In genomic region chr1:62703158-62704116, GRCm38 (mm10) we compare ENCODE assay signal across 8 mouse cellular contexts. TPM values are rescaled to one million over a fixed set of nuclear protein-coding genes. Genes with fewer than 3 reads are reported as not detected.
DNase-seq lines count a peak whose midpoint lies in the region; ATAC-seq and TF ChIP-seq lines count a peak whose summit lies in the region.

Gene Nrp2, plus strand, starts transcription at chr1:62703285.

- peaks cover 8% of the 10 kb centered on the region for H3K4me1 ChIP-seq in hindbrain, embryonic 14.5 days (replicated peaks; ENCODE audit: control insufficient read depth, insufficient read depth, low read length)

- ATAC-seq in hindbrain, embryonic 14.5 days (ENCODE audit: low FRiP score) = peak; percentile 91

- H3K36me3 ChIP-seq in hindbrain, embryonic 14.5 days (replicated peaks; ENCODE audit: control insufficient read depth, insufficient read depth) = no peaks in the 10 kb centered on the region

- DNase-seq in ZHBTc4 (ENCODE audit: low read depth, low spot score) = peak; percentile 91
- DNase-seq in cerebellum, postnatal 36 days = peak; percentile 66 to 67
- DNase-seq in gastrocnemius, adult 2 months = peak; percentile 90
- DNase-seq in hindbrain, embryonic 14.5 days (ENCODE audit: low spot score) = peak; percentile 80
- DNase-seq in left cerebral cortex, adult 2 months (ENCODE audit: extremely low spot score in 1 of 2, low spot score in 2 of 2) = peak; percentile 75 to 85
- DNase-seq in lung, postnatal 4 days = peak; percentile 87 to 93
- peak; percentile 89 for DNase-seq in retina, postnatal 1 day
- peak; percentile 64 for DNase-seq in thymus, postnatal 4 days

- H3K9me3 ChIP-seq in hindbrain, embryonic 14.5 days (ENCODE audit: control insufficient read depth, low read length) = no peaks in the 10 kb centered on the region

- peak within 1 kb of the TSS; percentile 75 for H3K9ac ChIP-seq in hindbrain, embryonic 14.5 days

- TF ChIP-seq CTCF in gastrocnemius, adult 2 months (IDR thresholded peaks at IDR 0.05) = no peak
- TF ChIP-seq CTCF in left cerebral cortex, adult 2 months (IDR thresholded peaks at IDR 0.05) = no peak

- peaks cover 4% of the 10 kb centered on the region; the same call in 1 of the 2 replicates for H3K27me3 ChIP-seq in hindbrain, embryonic 14.5 days (ENCODE audit: control insufficient read depth, insufficient read depth, low read length)

- H3K27ac ChIP-seq in gastrocnemius, adult 2 months = peak within 1 kb of the TSS; percentile 90
- peak within 1 kb of the TSS; percentile 84 for H3K27ac ChIP-seq in hindbrain, embryonic 14.5 days
- peak within 1 kb of the TSS; percentile 74 for H3K27ac ChIP-seq in left cerebral cortex, adult 2 months

- intact Hi-C loops in gastrocnemius, adult 2 months (cut with DNase I) = loop anchor here (5.0 to 10.0 kb wide), 4 partner anchors 1326 to 1559 kb away; no protein-coding TSS in a partner anchor
- intact Hi-C loops in left cerebral cortex, adult 2 months (cut with DNase I) = loop anchor here (5.0 to 10.0 kb wide), 5 partner anchors 931 to 1649 kb away; no protein-coding TSS in a partner anchor

- WGBS in hindbrain, embryonic 14.5 days = under 1% methylated on average over 76 of the region's 76 CpGs

- peak within 1 kb of the TSS; percentile 98 for H3K4me2 ChIP-seq in hindbrain, embryonic 14.5 days (replicated peaks)

- H3K4me3 ChIP-seq in gastrocnemius, adult 2 months = peak within 1 kb of the TSS; percentile 75
- H3K4me3 ChIP-seq in hindbrain, embryonic 14.5 days (replicated peaks; ENCODE audit: low read length) = peak within 1 kb of the TSS; percentile 52
- peak within 1 kb of the TSS; percentile 81 for H3K4me3 ChIP-seq in left cerebral cortex, adult 2 months

RNA-seq across cellular contexts. Expression of gene Nrp2, which starts in this region (rescaled TPM):
- total RNA-seq in gastrocnemius, adult 2 months (2021) = 1 to 10 TPM; 2.9 to 6.8 TPM
- polyA plus RNA-seq in hindbrain, embryonic 14.5 days (2014; fragmentation: Nextera tagmentation; extraction: Ambion mirVana) = 34.1 and 34.5 TPM in 2 replicates
- 10 to 100 TPM; 32.8 to 34.7 TPM for total RNA-seq in left cerebral cortex, adult 2 months (2021)

Comparison
In these comparisons a context has a peak if more than half of its experiments do, and no peak if none do; other contexts are left out.
1. Peak in every context shown above with its lines: DNase-seq, ATAC-seq, H3K4me3 ChIP-seq and H3K27ac ChIP-seq.
2. RNA of gene Nrp2 (total RNA-seq): 32.8 to 34.7 TPM in left cerebral cortex, adult 2 months; 2.9 to 6.8 TPM in gastrocnemius, adult 2 months; every median in the first group is over 4 times any median in the second.